In the genomic region with DNA sequence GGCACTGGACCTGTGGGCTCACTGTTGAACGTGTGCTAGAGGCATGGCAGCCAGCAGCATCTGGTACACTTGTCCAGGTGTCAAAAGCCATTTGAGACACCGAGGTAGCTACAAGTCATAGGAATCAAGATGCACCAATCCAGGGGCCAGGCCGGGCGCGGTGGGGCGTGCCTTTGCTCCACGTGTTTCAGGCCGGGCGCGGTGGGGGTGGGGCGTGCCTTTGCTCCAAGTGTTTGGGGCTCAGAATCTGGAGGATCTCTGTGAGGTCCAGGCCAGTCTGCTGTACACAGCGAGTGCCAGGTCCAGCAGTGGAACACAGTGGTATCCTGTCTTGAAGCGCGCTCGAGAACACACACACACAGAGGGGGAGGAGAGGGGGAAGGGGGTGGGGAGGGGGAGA, we compare ENCODE assay signal across 13 mouse cellular contexts. TPM values are rescaled to one million over a fixed set of nuclear protein-coding genes. Genes with fewer than 3 reads are reported as not detected.
DNase-seq lines count a peak whose midpoint lies in the region; ATAC-seq and TF ChIP-seq lines count a peak whose summit lies in the region.
"Had no signal": no experiment of that assay in that cellular context is flagged by ENCODE, and none has a peak within 500 bp of the region (broad histone marks: within the 10 kb centered on the region; RNA-seq: fewer than 3 reads in every experiment).

No protein-coding gene starts in this region.

- no peaks in the 10 kb centered on the region for H3K9me3 ChIP-seq in intestine, embryonic 15.5 days
- H3K9me3 ChIP-seq in stomach, postnatal 0 days (ENCODE audit: control insufficient read depth, low read length) = no peaks in the 10 kb centered on the region
- H3K9me3 ChIP-seq: heart, embryonic 13.5 days; lung, embryonic 15.5 days; midbrain, embryonic 12.5 days had no signal

- no peaks in the 10 kb centered on the region for H3K36me3 ChIP-seq in intestine, embryonic 15.5 days
- H3K36me3 ChIP-seq in stomach, postnatal 0 days (ENCODE audit: control insufficient read depth, insufficient read depth, low read length) = no peaks in the 10 kb centered on the region
- H3K36me3 ChIP-seq: heart, embryonic 13.5 days; lung, embryonic 15.5 days; midbrain, embryonic 12.5 days had no signal

- H3K4me3 ChIP-seq in lung, adult 2 months (replicated peaks; ENCODE audit: extremely low read depth, low read depth, low read length) = no peak overlapping the region
- H3K4me3 ChIP-seq in intestine, embryonic 15.5 days (replicated peaks) = no peak overlapping the region
- no peak overlapping the region for H3K4me3 ChIP-seq in stomach, postnatal 0 days (ENCODE audit: low read depth, low read length)
- H3K4me3 ChIP-seq: heart, embryonic 13.5 days; left cerebral cortex, adult 2 months; lung, embryonic 15.5 days; midbrain, embryonic 12.5 days had no signal

- TF ChIP-seq POLR2A in lung, adult 2 months (IDR thresholded peaks at IDR 0.05; ENCODE audit: borderline replicate concordance, extremely low read depth, low read depth, low read length) = no peak

- no peak overlapping the region; the same call in 1 of the 2 replicates for H3K4me2 ChIP-seq in intestine, embryonic 15.5 days (replicated peaks)
- H3K4me2 ChIP-seq in stomach, postnatal 0 days (replicated peaks; ENCODE audit: low read depth) = no peak overlapping the region
- H3K4me2 ChIP-seq: heart, embryonic 13.5 days; lung, embryonic 15.5 days; midbrain, embryonic 12.5 days had no signal

- H3K4me1 ChIP-seq in lung, adult 2 months (ENCODE audit: control insufficient read depth, insufficient read depth, low read length) = no peaks in the 10 kb centered on the region
- 0 out of 2 replicates have a peak, but pooled peaks cover 8% of the 10 kb centered on the region for H3K4me1 ChIP-seq in intestine, embryonic 15.5 days (replicated peaks)
- no peaks in the 10 kb centered on the region for H3K4me1 ChIP-seq in stomach, postnatal 0 days (replicated peaks; ENCODE audit: control insufficient read depth, insufficient read depth)

- no peaks in the 10 kb centered on the region for H3K27me3 ChIP-seq in intestine, embryonic 15.5 days (replicated peaks)
- H3K27me3 ChIP-seq in stomach, postnatal 0 days (ENCODE audit: control insufficient read depth, insufficient read depth, low read length) = no peaks in the 10 kb centered on the region
- H3K27me3 ChIP-seq: heart, embryonic 13.5 days; lung, embryonic 15.5 days had no signal

- no peak overlapping the region for H3K9ac ChIP-seq in intestine, embryonic 15.5 days
- H3K9ac ChIP-seq in stomach, postnatal 0 days (ENCODE audit: low read length) = no peak overlapping the region
- H3K9ac ChIP-seq: heart, embryonic 13.5 days; lung, embryonic 15.5 days; midbrain, embryonic 12.5 days had no signal

- ATAC-seq in intestine, embryonic 15.5 days = peak; percentile 10; the same call in 1 of the 2 replicates
- no peak for ATAC-seq in stomach, postnatal 0 days (ENCODE audit: low FRiP score, low TSS enrichment)
- ATAC-seq in inflammation-experienced regulatory T-cells, adult 6 months = no peak

- TF ChIP-seq EP300 in stomach, postnatal 0 days (optimal IDR thresholded peaks at IDR 0.05) = no peak

- peak; percentile 10 for DNase-seq in gastrocnemius, postnatal 14 days
- DNase-seq in gastrocnemius, postnatal 25 days = no peak
- peak; percentile 30 for DNase-seq in lung, postnatal 10 days
- no peak for DNase-seq in lung, adult 2 months
- DNase-seq in stomach, postnatal 0 days (ENCODE audit: low spot score) = peak; percentile 73
- DNase-seq: gastrocnemius, postnatal 36 days had no signal

- intact Hi-C loops in gastrocnemius, postnatal 14 days (cut with DNase I; ENCODE audit: low total_unique reads) = loop anchor here (5.0 kb wide), 2 partner anchors 55 to 130 kb away; no protein-coding TSS in a partner anchor

- peak overlapping the region; percentile 44; the same call in 1 of the 2 replicates for H3K27ac ChIP-seq in intestine, embryonic 15.5 days
- H3K27ac ChIP-seq in stomach, postnatal 0 days (replicated peaks) = no peak overlapping the region
- H3K27ac ChIP-seq: heart, embryonic 13.5 days; kidney, postnatal 0 days; left cerebral cortex, adult 2 months; lung, embryonic 15.5 days; midbrain, embryonic 12.5 days had no signal

- TF ChIP-seq CTCF in lung, adult 2 months (IDR thresholded peaks at IDR 0.05; ENCODE audit: insufficient read depth, low read length) = no peak
- TF ChIP-seq CTCF in stomach, postnatal 0 days (IDR thresholded peaks at IDR 0.05; ENCODE audit: low read depth) = no peak

- 80% methylated on average over 15 of the region's 15 CpGs for WGBS in lung, adult 2 months
- 49% methylated on average over 15 of the region's 15 CpGs for WGBS in intestine, embryonic 15.5 days
- 66% methylated on average over 15 of the region's 15 CpGs for whole genome bisulfite sequencing in stomach, postnatal 0 days

RNA-seq across cellular contexts. Expression of a gene that starts 4.9 kb away (rescaled TPM):
- total RNA-seq in gastrocnemius, postnatal 14 days (2021) = 1 to 10 TPM; 8.7 TPM
- 1 to 10 TPM; 6.9 to 7.4 TPM for total RNA-seq in gastrocnemius, postnatal 25 days (2021)
- 9.8 and 13.5 TPM in 2 replicates for polyA plus RNA-seq in lung, adult 2 months (2012; rRNA removed)
- polyA plus RNA-seq in intestine, embryonic 15.5 days (2015; fragmentation: Nextera tagmentation; extraction: Ambion mirVana) = 6.6 TPM in 2 replicates
- 3.0 and 3.4 TPM in 2 replicates for polyA plus RNA-seq in stomach, postnatal 0 days (2015; fragmentation: Nextera tagmentation; extraction: Ambion mirVana)
- polyA plus RNA-seq in inflammation-experienced regulatory T-cells, adult 6 months (2017; shearing (Covaris generic)) = 1 to 10 TPM; 2.8 to 6.4 (median 5.2) TPM

RNA-seq across cellular contexts. Expression of a gene that starts 17.7 kb away (rescaled TPM):
- 1 to 10 TPM; 6.5 to 7.6 TPM for total RNA-seq in gastrocnemius, postnatal 14 days (2021)
- 1 to 10 TPM; 4.7 to 5.3 TPM for total RNA-seq in gastrocnemius, postnatal 25 days (2021)
- 1.7 and 2.9 TPM in 2 replicates for polyA plus RNA-seq in lung, adult 2 months (2012; rRNA removed)
- polyA plus RNA-seq in intestine, embryonic 15.5 days (2015; fragmentation: Nextera tagmentation; extraction: Ambion mirVana) = 12.7 and 13.2 TPM in 2 replicates
- polyA plus RNA-seq in stomach, postnatal 0 days (2015; fragmentation: Nextera tagmentation; extraction: Ambion mirVana) = 4.4 and 5.0 TPM in 2 replicates
- 10 to 100 TPM; 11.2 to 13.0 (median 11.3) TPM for polyA plus RNA-seq in inflammation-experienced regulatory T-cells, adult 6 months (2017; shearing (Covaris generic))

Comparison
In these comparisons a context has a peak if more than half of its experiments do, and no peak if none do; other contexts are left out.
1. DNase-seq: peak in gastrocnemius, postnatal 14 days (single experiment), lung, postnatal 10 days (single experiment) and stomach, postnatal 0 days (single experiment); none in gastrocnemius, postnatal 25 days (single experiment) and lung, adult 2 months (single experiment).